In the genomic region with DNA sequence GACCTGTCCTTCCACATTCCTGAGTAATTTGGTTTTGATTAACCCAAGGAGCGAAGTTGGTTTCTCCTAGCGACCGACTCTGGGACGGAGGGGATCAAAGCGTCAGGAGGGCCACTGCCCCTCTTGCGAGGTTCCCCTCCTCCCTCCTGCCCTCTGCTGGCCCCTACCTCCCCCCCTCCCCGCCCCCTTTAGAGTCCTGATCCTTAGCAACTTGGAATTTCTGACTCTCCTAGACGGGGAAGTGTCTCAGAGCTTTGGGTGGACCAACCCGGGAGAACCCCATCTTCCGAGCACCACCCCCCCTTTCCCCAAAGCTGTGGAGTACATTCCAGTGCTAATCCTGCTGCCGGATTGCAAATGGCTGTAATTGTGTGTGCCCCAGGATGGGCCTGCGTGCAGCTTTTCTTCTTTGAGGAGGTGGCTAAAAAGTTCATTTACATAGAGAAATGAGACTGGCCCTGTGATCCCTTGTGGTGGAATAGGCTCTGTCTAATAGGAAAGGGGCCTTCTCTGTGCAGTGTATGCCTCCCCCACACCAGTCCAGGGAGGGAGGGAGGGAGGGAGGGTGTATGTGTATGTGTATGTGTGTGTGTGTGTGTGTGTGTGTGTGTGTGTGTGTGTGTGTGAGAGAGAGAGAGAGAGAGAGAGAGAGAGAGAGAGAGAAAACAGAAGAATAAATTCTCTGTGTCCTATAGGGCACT, we compare ENCODE assay signal across 11 mouse cellular contexts.
DNase-seq lines count a peak whose midpoint lies in the region; ATAC-seq and TF ChIP-seq lines count a peak whose summit lies in the region.
"Had no signal": no experiment of that assay in that cellular context is flagged by ENCODE, and none has a peak within 500 bp of the region (broad histone marks: within the 10 kb centered on the region; RNA-seq: fewer than 3 reads in every experiment).

No protein-coding gene starts in this region.

- peaks cover 71% of the 10 kb centered on the region for H3K4me1 ChIP-seq in intestine, embryonic 15.5 days (replicated peaks)
- H3K4me1 ChIP-seq in intestine, postnatal 0 days (replicated peaks; ENCODE audit: control insufficient read depth, insufficient read depth, low read length): peaks cover 9% of the 10 kb centered on the region; the same call in 1 of the 2 replicates
- H3K4me1 ChIP-seq in embryonic facial prominence, embryonic 14.5 days (ENCODE audit: control insufficient read depth, insufficient read depth, low read length): peaks cover 69% of the 10 kb centered on the region
- peaks cover 91% of the 10 kb centered on the region for H3K4me1 ChIP-seq in midbrain, embryonic 14.5 days (ENCODE audit: control insufficient read depth, insufficient read depth, low read length)

- TF ChIP-seq CTCF in intestine, postnatal 0 days (IDR thresholded peaks at IDR 0.05; ENCODE audit: low read depth): no peak

- 23% methylated on average over 12 of the region's 12 CpGs for WGBS in intestine, embryonic 15.5 days
- 25% methylated on average over 12 of the region's 12 CpGs for WGBS in intestine, postnatal 0 days
- WGBS in embryonic facial prominence, embryonic 14.5 days: 11% methylated on average over 12 of the region's 12 CpGs
- WGBS in midbrain, embryonic 14.5 days: 3% methylated on average over 12 of the region's 12 CpGs

- H3K27ac ChIP-seq in intestine, embryonic 15.5 days: 0 out of 2 replicates have a peak overlapping the region, but pooled peaks have one; percentile 48
- no peak overlapping the region for H3K27ac ChIP-seq in intestine, postnatal 0 days (ENCODE audit: low read depth, low read length)
- H3K27ac ChIP-seq in embryonic facial prominence, embryonic 14.5 days (replicated peaks; ENCODE audit: low read depth, low read length): peak overlapping the region; percentile 56; the same call in 1 of the 2 replicates
- H3K27ac ChIP-seq in midbrain, embryonic 14.5 days (replicated peaks; ENCODE audit: low read depth, low read length): no peak overlapping the region
- H3K27ac ChIP-seq: gastrocnemius, adult 2 months; macrophage had no signal

- peak; percentile 40 for DNase-seq in ZHBTc4 (ENCODE audit: low read depth, low spot score)
- no peak for DNase-seq in embryonic facial prominence, embryonic 14.5 days (ENCODE audit: low spot score)
- no peak for DNase-seq in midbrain, embryonic 14.5 days
- DNase-seq in ovary, postnatal 10 days (ENCODE audit: low spot score): no peak
- DNase-seq in urinary bladder, adult 2 months (ENCODE audit: low spot score): no peak
- DNase-seq in cerebellum, postnatal 36 days: no peak
- DNase-seq: gastrocnemius, adult 2 months; heart, postnatal 36 days had no signal

- H3K4me2 ChIP-seq in intestine, embryonic 15.5 days (replicated peaks): peak overlapping the region; percentile 20; the same call in 1 of the 2 replicates
- no peak overlapping the region for H3K4me2 ChIP-seq in intestine, postnatal 0 days (replicated peaks; ENCODE audit: low read depth)
- H3K4me2 ChIP-seq in embryonic facial prominence, embryonic 14.5 days (ENCODE audit: low read depth, low read length): peak overlapping the region; percentile 37
- H3K4me2 ChIP-seq in midbrain, embryonic 14.5 days (ENCODE audit: low read length): peak overlapping the region; percentile 21; the same call in 1 of the 2 replicates

- H3K4me3 ChIP-seq in intestine, embryonic 15.5 days (replicated peaks): no peak overlapping the region
- no peak overlapping the region for H3K4me3 ChIP-seq in intestine, postnatal 0 days (ENCODE audit: low read depth, low read length)
- H3K4me3 ChIP-seq in embryonic facial prominence, embryonic 14.5 days (ENCODE audit: low read depth, low read length): 0 out of 2 replicates have a peak overlapping the region, but pooled peaks have one; percentile 6
- no peak overlapping the region for H3K4me3 ChIP-seq in midbrain, embryonic 14.5 days (replicated peaks; ENCODE audit: low read depth, low read length)
- H3K4me3 ChIP-seq: gastrocnemius, adult 2 months had no signal

- H3K9ac ChIP-seq in intestine, embryonic 15.5 days: no peak overlapping the region
- no peak overlapping the region for H3K9ac ChIP-seq in intestine, postnatal 0 days (ENCODE audit: low read depth, low read length)
- H3K9ac ChIP-seq in embryonic facial prominence, embryonic 14.5 days (ENCODE audit: low read depth, low read length): no peak overlapping the region
- H3K9ac ChIP-seq in midbrain, embryonic 14.5 days (replicated peaks; ENCODE audit: low read length): no peak overlapping the region; the same call in 1 of the 2 replicates

- H3K27me3 ChIP-seq in intestine, embryonic 15.5 days (replicated peaks): no peaks in the 10 kb centered on the region
- no peaks in the 10 kb centered on the region for H3K27me3 ChIP-seq in intestine, postnatal 0 days (replicated peaks; ENCODE audit: control insufficient read depth, insufficient read depth, low read length)
- H3K27me3 ChIP-seq in embryonic facial prominence, embryonic 14.5 days (replicated peaks; ENCODE audit: control insufficient read depth, insufficient read depth, low read length): no peaks in the 10 kb centered on the region
- no peaks in the 10 kb centered on the region for H3K27me3 ChIP-seq in midbrain, embryonic 14.5 days (ENCODE audit: control insufficient read depth, insufficient read depth, low read length)

- no peaks in the 10 kb centered on the region for H3K36me3 ChIP-seq in intestine, embryonic 15.5 days
- H3K36me3 ChIP-seq in intestine, postnatal 0 days (ENCODE audit: control insufficient read depth, insufficient read depth): no peaks in the 10 kb centered on the region
- H3K36me3 ChIP-seq in embryonic facial prominence, embryonic 14.5 days (ENCODE audit: control insufficient read depth, insufficient read depth, low read length): no peaks in the 10 kb centered on the region
- H3K36me3 ChIP-seq in midbrain, embryonic 14.5 days (ENCODE audit: control insufficient read depth, insufficient read depth, low read length): no peaks in the 10 kb centered on the region

- no peaks in the 10 kb centered on the region for H3K9me3 ChIP-seq in intestine, embryonic 15.5 days
- H3K9me3 ChIP-seq in intestine, postnatal 0 days (ENCODE audit: control insufficient read depth): no peaks in the 10 kb centered on the region
- H3K9me3 ChIP-seq in embryonic facial prominence, embryonic 14.5 days (ENCODE audit: control insufficient read depth, low read length): no peaks in the 10 kb centered on the region
- no peaks in the 10 kb centered on the region for H3K9me3 ChIP-seq in midbrain, embryonic 14.5 days (ENCODE audit: control insufficient read depth, low read length)

- ATAC-seq in intestine, embryonic 15.5 days: peak; percentile 29
- ATAC-seq in intestine, postnatal 0 days: no peak
- peak; percentile 70; the same call in 1 of the 2 replicates for ATAC-seq in embryonic facial prominence, embryonic 14.5 days (ENCODE audit: low read depth)
- ATAC-seq in midbrain, embryonic 14.5 days (ENCODE audit: low FRiP score, low TSS enrichment): peak; percentile 21; the same call in 1 of the 2 replicates

Comparison
In these comparisons a context has a peak if more than half of its experiments do, and no peak if none do; other contexts are left out.
1. H3K27ac ChIP-seq: peak in intestine, embryonic 15.5 days (single experiment) and embryonic facial prominence, embryonic 14.5 days (single experiment); none in intestine, postnatal 0 days (single experiment) and midbrain, embryonic 14.5 days (single experiment).